Mouse (Mus musculus): ENCODE measurements around the gene Tcirg1. TPM values are rescaled to one million over a fixed set of nuclear protein-coding genes. Genes with fewer than 3 reads are reported as not detected.

The Tcirg1 gene
- polyA plus RNA-seq, 1 experiment: 32.3 TPM

DNA sequence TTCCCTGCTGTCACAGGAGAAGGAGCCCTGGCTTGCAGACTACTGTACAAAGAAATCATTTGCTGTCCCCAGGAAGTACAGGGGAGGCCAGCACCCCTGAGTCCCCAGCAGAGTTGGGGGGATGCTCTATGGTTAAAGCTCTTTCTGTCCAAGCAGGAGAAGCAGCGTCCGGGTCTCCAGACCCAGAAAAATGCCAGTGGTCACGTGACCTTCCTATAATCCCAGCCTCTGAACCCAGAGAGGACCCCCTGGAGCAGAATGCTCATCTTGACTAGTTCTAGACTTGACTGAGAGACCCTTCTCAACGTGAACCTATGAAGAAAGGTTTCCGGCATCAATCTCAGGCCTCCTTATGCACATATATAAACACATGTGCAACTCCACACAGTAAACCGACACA lies 18.9 kb upstream of the Tcirg1 start:
- H3K27ac ChIP-seq (ENCODE audit: insufficient read depth, low read length): no peak overlapping the region
- WGBS: 86% methylated on average over 6 of the region's 6 CpGs
- H3K27me3 ChIP-seq (ENCODE audit: control insufficient read depth, insufficient read depth, low read length): no peaks in the 10 kb centered on the region
- no peak for DNase-seq
- H3K4me1 ChIP-seq (ENCODE audit: control insufficient read depth, insufficient read depth, low read length): peaks cover 29% of the 10 kb centered on the region
- no peak overlapping the region for H3K4me3 ChIP-seq (replicated peaks; ENCODE audit: insufficient read depth, low read depth, low read length)
- no peak for TF ChIP-seq CTCF (IDR thresholded peaks at IDR 0.05; ENCODE audit: borderline replicate concordance, insufficient read depth, low read depth, low read length)
- no peak for TF ChIP-seq POLR2A (IDR thresholded peaks at IDR 0.05; ENCODE audit: borderline replicate concordance, insufficient read depth, low read length)

DNA sequence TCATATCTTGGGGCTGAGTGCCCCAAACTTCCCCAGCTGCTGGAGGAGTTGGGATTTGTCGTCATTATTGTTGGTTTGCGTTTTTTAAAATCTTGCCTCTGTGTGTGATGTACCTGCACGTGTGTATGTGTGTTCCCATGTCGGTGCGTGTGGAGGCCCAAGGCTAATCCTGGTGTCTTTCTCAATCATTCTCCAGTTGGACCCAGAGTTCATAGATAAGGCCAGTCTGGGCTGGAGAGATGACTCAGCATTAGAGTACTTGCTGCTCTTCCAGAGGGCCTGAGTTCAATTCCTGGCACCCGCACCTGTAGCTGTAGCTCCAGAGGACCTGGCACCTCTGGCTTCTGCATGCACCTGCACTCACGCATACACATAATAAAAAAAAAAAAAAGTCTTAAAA lies 17.9 kb upstream of the Tcirg1 start:
- Histone ChIP-seq H3K4me3 (replicated peaks; ENCODE audit: insufficient read depth, low read depth, low read length) (no peak overlapping the region), H3K27me3 (ENCODE audit: control insufficient read depth, insufficient read depth, low read length) (no peaks in the 10 kb centered on the region), H3K4me1 (ENCODE audit: control insufficient read depth, insufficient read depth, low read length) (peaks cover 20% of the 10 kb centered on the region), H3K27ac (ENCODE audit: insufficient read depth, low read length) (no peak overlapping the region)
- DNase-seq: no peak
- TF ChIP-seq POLR2A (IDR thresholded peaks at IDR 0.05; ENCODE audit: borderline replicate concordance, insufficient read depth, low read length) (no peak), CTCF (IDR thresholded peaks at IDR 0.05; ENCODE audit: borderline replicate concordance, insufficient read depth, low read depth, low read length) (no peak)
- 95% methylated on average over 7 of the region's 7 CpGs for WGBS

DNA sequence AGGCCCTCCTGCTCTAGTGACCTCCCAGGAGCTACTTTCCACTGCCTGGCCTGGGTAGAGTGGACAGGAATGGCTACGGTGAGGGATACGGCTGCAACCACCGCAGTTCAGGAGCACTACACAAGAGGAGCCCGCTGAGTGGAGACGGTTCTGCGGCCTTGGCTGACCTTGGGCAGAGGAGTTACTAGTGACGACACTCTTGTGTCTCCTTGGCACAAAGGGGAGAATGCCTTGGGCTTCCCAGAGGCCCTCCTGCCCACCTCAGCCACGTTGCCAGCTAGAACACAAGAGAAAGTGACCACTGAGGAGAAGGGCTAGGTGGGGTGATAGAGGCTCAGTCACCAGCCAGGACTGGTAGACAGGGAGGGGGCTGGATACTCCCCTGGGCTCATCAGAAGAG lies 17.3 kb upstream of the Tcirg1 start:
- no peaks in the 10 kb centered on the region for H3K27me3 ChIP-seq (ENCODE audit: control insufficient read depth, insufficient read depth, low read length)
- H3K27ac ChIP-seq (ENCODE audit: insufficient read depth, low read length): no peak overlapping the region
- no peak for DNase-seq
- no peak overlapping the region for H3K4me3 ChIP-seq (replicated peaks; ENCODE audit: insufficient read depth, low read depth, low read length)
- TF ChIP-seq POLR2A (IDR thresholded peaks at IDR 0.05; ENCODE audit: borderline replicate concordance, insufficient read depth, low read length) (no peak), CTCF (IDR thresholded peaks at IDR 0.05; ENCODE audit: borderline replicate concordance, insufficient read depth, low read depth, low read length) (no peak)
- peaks cover 13% of the 10 kb centered on the region for H3K4me1 ChIP-seq (ENCODE audit: control insufficient read depth, insufficient read depth, low read length)
- WGBS: 70% methylated on average over 8 of the region's 8 CpGs

DNA sequence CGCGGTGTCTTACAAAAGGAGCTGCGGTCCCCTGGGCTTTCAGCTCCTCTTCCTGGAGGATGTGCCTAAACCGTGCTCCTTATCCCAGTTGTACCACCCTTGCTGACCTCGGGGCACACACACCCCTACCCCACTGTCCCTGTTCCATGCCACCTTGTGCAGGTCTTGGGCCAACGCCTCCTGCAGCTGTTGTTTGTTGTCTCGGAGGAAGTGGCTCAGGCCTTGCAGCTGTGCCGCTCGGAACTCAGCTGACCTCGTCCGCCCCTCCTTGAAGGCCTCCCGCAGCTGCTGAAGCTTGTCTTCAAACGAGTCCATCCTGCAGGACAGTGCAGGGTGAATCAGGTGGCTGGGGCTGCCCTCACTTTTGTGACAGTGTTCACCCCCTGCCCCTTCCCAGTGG lies 16.7 kb upstream of the Tcirg1 start:
- TF ChIP-seq POLR2A (IDR thresholded peaks at IDR 0.05; ENCODE audit: borderline replicate concordance, insufficient read depth, low read length) (no peak), CTCF (IDR thresholded peaks at IDR 0.05; ENCODE audit: borderline replicate concordance, insufficient read depth, low read depth, low read length) (no peak)
- WGBS: 50% methylated on average over 13 of the region's 13 CpGs
- no peaks in the 10 kb centered on the region for H3K27me3 ChIP-seq (ENCODE audit: control insufficient read depth, insufficient read depth, low read length)
- H3K27ac ChIP-seq (ENCODE audit: insufficient read depth, low read length): no peak overlapping the region
- no peak overlapping the region for H3K4me3 ChIP-seq (replicated peaks; ENCODE audit: insufficient read depth, low read depth, low read length)
- no peak for DNase-seq
- peaks cover 8% of the 10 kb centered on the region for H3K4me1 ChIP-seq (ENCODE audit: control insufficient read depth, insufficient read depth, low read length)

DNA sequence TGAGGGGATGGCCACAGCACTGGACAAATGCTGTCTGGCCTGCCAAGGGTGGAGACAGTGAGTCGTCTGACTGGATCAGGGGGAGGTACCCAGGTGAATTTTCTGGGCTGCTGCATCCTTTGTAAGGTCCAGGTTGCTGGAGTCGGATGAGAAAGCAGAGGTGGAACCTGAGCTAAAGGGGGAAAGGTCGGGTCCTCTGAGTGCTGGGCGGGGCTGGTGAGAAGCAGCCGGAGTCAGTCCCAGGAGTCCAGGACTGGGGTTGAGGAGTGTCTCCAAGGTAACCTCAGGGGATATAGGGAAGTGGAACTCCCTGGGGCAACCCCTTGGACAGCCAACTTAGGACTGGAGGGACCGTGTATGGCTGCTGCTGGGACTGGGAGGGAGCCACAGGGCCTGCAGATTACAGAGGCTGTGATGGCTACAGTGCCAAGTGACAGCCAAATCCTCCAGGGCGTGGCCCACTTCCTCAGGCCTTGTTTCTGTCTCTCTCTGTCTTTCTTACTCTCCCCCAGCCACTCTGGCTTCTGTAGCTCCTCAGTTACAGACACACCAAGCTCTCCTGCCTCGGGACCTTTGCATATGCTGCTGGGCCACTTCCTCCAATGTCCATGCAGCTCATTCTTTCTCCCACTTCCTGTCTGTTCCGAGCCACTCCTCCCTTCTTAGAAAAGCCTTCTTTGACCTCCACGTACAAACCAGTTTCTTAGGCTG lies 15.9 kb upstream of the Tcirg1 start:
- Histone ChIP-seq H3K27ac (ENCODE audit: insufficient read depth, low read length) (no peak overlapping the region), H3K4me3 (replicated peaks; ENCODE audit: insufficient read depth, low read depth, low read length) (no peak overlapping the region), H3K27me3 (ENCODE audit: control insufficient read depth, insufficient read depth, low read length) (no peaks in the 10 kb centered on the region), H3K4me1 (ENCODE audit: control insufficient read depth, insufficient read depth, low read length) (peaks cover 8% of the 10 kb centered on the region)
- no peak for TF ChIP-seq CTCF (IDR thresholded peaks at IDR 0.05; ENCODE audit: borderline replicate concordance, insufficient read depth, low read depth, low read length)
- no peak for TF ChIP-seq POLR2A (IDR thresholded peaks at IDR 0.05; ENCODE audit: borderline replicate concordance, insufficient read depth, low read length)
- 63% methylated on average over 10 of the region's 10 CpGs for WGBS
- DNase-seq: no peak

DNA sequence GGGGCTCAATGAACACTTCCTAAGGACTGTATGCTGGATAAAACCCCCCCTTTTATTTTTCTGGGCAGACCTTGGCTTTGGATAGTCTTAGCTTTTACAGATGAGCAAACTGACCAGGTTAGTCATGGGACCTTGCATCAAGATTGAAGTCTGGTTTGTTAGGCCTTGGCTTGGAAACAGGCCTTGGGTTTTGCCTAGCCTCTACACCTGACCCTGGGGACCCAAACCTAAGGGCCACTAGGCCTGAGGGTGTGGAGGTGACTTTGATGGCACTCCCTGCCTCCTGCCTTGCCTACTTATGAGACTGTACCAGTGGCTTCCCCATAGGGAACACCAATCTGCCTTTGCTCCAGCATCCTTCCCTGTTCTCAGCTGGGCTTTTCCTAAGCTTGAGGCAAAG lies 13.0 kb upstream of the Tcirg1 start:
- TF ChIP-seq POLR2A (IDR thresholded peaks at IDR 0.05; ENCODE audit: borderline replicate concordance, insufficient read depth, low read length): no peak
- no peak for TF ChIP-seq CTCF (IDR thresholded peaks at IDR 0.05; ENCODE audit: borderline replicate concordance, insufficient read depth, low read depth, low read length)
- Histone ChIP-seq H3K4me3 (replicated peaks; ENCODE audit: insufficient read depth, low read depth, low read length) (no peak overlapping the region), H3K27ac (ENCODE audit: insufficient read depth, low read length) (no peak overlapping the region), H3K4me1 (ENCODE audit: control insufficient read depth, insufficient read depth, low read length) (no peaks in the 10 kb centered on the region), H3K27me3 (ENCODE audit: control insufficient read depth, insufficient read depth, low read length) (no peaks in the 10 kb centered on the region)
- DNase-seq: no peak

DNA sequence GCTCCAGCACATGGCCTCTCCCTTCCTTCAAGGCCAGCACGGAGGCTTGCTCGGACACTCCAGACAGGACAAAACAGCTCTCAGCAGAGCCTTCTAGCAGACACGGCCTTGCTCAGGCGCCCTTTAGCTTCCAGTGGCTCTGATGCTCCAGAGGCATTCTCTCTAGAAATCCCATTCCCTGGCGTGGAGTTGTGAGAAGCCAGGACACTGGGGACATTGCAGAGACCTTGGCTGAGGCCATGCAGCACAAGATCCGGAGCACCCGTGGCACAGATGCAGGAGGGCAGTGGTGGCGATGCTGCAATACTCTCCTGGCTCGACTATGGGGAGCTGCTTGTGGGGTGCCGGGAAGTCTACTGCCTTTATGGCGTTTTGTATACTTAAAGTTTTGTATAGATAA lies 9.8 kb upstream of the Tcirg1 start:
- H3K4me3 ChIP-seq (replicated peaks; ENCODE audit: insufficient read depth, low read depth, low read length): no peak overlapping the region
- TF ChIP-seq POLR2A (IDR thresholded peaks at IDR 0.05; ENCODE audit: borderline replicate concordance, insufficient read depth, low read length): no peak
- TF ChIP-seq CTCF (IDR thresholded peaks at IDR 0.05; ENCODE audit: borderline replicate concordance, insufficient read depth, low read depth, low read length): no peak
- peaks cover 7% of the 10 kb centered on the region; the same call in 1 of the 2 replicates for H3K4me1 ChIP-seq (ENCODE audit: control insufficient read depth, insufficient read depth, low read length)
- no peaks in the 10 kb centered on the region for H3K27me3 ChIP-seq (ENCODE audit: control insufficient read depth, insufficient read depth, low read length)
- no peak overlapping the region for H3K27ac ChIP-seq (ENCODE audit: insufficient read depth, low read length)
- 67% methylated on average over 11 of the region's 11 CpGs for WGBS
- DNase-seq: no peak

DNA sequence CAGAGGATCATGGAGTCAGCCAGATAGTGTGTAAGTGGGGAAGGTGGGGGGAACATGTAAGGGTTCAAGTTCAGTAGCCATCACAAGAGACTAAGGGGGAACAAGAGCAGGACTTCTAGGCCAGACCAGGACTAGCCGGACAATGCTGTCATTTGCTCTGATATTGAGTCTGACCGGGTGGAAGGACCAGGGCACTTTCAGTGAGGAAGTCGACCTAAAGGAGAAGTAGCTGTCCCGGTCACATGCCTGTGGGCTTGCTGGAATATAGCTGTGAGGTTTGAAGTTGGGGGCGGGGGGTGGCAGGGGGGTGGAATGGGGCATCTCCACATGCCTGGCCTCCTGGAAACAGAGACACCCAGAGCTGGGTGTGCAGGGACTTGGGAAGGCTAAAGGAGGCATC lies 7.6 kb upstream of the Tcirg1 start:
- Histone ChIP-seq H3K4me1 (ENCODE audit: control insufficient read depth, insufficient read depth, low read length) (peaks cover 11% of the 10 kb centered on the region; the same call in 1 of the 2 replicates), H3K27ac (ENCODE audit: insufficient read depth, low read length) (no peak overlapping the region), H3K27me3 (ENCODE audit: control insufficient read depth, insufficient read depth, low read length) (no peaks in the 10 kb centered on the region), H3K4me3 (replicated peaks; ENCODE audit: insufficient read depth, low read depth, low read length) (no peak overlapping the region)
- TF ChIP-seq POLR2A (IDR thresholded peaks at IDR 0.05; ENCODE audit: borderline replicate concordance, insufficient read depth, low read length) (no peak), CTCF (IDR thresholded peaks at IDR 0.05; ENCODE audit: borderline replicate concordance, insufficient read depth, low read depth, low read length) (no peak)
- 92% methylated on average over 5 of the region's 5 CpGs for whole genome bisulfite sequencing
- DNase-seq: no peak
